Mouse (Mus musculus) neural tube, embryonic 10.5 days (tissue): ENCODE data around the gene Atg7.
A peak's percentile ranks its signal among the peaks of the same experiment; 100 is the strongest.

Experiments used
- DNase-seq: peaks from one replicate; pipeline ENCODE4 v3.0.0-alpha.2; 2017; ENCODE audit warnings: low spot score; ENCODE audit errors: extremely low spot score

The Atg7 gene

DNA sequence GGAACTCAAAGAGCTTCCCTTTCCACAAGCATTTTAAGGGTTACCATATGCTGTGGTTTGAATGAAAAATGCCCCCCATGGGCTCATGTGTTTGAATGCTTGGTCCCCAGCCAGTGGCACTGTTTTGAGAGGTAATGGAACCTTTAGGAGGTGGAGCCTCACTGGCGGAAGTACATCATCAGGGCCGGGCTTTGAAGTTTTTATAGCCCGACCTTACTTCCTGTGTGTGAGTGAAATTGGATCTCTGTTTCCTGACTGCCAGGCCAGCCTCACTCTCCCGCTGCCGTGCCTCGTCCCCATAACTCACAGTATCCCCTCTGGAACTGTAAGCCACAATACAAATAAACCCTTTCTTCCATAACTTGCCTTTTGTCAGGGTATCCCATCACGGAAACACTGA is 256.8 kb downstream of the Atg7 start:
- DNase-seq, result no peak

- DNase-seq, result no peak
Observed at GRCm38 (mm10) chr6:114900194-114900593, 257.3 kb downstream of the Atg7 start.

- peak; percentile 56 for DNase-seq
Observed at GRCm38 (mm10) chr6:114901321-114901824, 258.5 kb downstream of the Atg7 start.

DNA sequence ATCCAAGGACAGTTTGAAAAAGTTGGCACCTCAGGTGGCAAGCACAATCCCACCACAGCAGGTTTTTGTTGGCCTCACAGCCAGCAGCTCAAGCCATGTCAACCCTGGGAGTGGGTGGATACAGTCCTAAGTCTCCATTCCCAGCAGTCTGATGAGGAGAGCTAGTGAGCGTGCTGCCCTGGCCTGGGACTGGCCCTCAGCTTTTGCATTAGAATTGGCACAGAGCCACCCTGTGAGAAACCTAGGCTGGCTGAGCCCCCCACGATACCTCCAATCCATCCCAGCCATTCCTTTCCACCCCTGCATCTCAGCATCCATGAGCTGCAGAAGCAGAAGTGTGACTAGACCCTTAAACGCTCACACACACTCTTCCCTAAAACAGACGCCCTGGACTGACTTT is 259.0 kb downstream of the Atg7 start:
- DNase-seq, result no peak

GRCm38 (mm10) chr6:114904233-114904632 is 261.3 kb downstream of the Atg7 start:
- DNase-seq, result no peak

- DNase-seq, result no peak
Observed at GRCm38 (mm10) chr6:114904818-114905217, 261.9 kb downstream of the Atg7 start.

- DNase-seq, result no peak
Observed at GRCm38 (mm10) chr6:114905253-114906028, 262.5 kb downstream of the Atg7 start.

DNA sequence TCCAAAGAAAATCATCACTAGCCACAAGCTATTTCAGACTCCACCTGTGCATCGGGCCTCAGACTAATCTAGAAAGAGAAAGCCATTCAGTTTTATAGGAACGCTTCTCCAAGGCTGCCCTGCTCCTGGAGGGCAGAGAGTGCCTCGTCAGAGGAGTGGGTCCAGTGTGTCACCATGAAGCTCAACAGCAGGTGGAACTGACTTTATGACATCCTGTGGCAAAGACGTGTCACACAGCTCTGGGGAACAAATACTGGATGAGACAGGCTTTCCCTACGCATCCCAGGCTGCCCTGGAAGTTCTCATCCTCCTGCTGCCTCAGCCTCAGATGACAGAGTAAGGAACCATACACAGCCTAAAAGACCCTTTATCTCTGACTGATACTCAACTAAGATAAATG is 263.3 kb downstream of the Atg7 start:
- DNase-seq, result no peak

DNA sequence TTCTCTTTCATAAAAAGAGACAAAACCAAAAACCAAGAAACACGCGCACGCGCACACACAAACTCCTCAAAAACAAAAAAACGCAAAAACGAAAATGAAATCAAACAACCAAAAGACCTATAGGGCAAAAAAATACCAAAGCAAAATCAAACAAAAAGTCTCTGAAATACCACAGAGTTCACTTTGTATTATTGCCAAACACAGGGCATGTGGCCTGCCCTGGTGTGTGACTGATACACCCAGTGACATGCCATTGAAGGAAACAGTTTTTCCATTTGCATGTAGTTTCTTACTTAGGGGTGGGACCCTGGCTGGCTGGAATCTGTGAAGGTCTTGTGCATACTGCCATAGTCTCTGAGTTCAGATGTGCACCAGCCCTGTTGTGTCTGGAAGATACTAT is 264.6 kb downstream of the Atg7 start:
- DNase-seq, result no peak

DNA sequence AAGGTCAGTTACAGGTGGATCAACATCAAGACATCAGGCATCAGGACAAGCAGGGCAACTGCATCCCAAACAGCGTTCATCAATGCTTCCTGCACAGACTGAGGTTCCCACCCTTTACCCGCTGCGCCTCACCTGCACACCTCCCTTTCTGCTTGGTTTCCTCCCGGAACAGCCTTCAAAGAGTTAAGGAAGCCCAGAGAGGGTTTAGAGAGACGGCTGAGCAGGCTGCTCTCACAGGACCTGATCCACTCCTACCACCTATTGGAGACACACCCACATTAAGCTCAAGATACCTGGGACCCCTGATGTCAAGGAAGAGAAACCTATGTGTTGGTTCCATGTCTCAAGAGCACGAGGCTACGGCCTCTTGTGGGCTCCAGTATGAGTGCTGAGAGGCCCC is 266.9 kb downstream of the Atg7 start:
- DNase-seq, result no peak
